ENCODE assay signal across 7 mouse cellular contexts in genomic region chr12:29937308-29937707, GRCm38 (mm10). TPM values are rescaled to one million over a fixed set of nuclear protein-coding genes. Genes with fewer than 3 reads are reported as not detected.
A peak's percentile ranks its signal among the peaks of the same experiment; 100 is the strongest.
DNase-seq lines count a peak whose midpoint lies in the region; ATAC-seq and TF ChIP-seq lines count a peak whose summit lies in the region.

Gene Pxdn (plus strand): TSS chr12:29937608.

- no peaks in the 10 kb centered on the region for H3K36me3 ChIP-seq in thymus, adult 2 months (ENCODE audit: control insufficient read depth, insufficient read depth, low read length)
- no peaks in the 10 kb centered on the region for H3K36me3 ChIP-seq in forebrain, embryonic 15.5 days
- peaks cover 3% of the 10 kb centered on the region; the same call in 1 of the 2 replicates for H3K36me3 ChIP-seq in intestine, embryonic 14.5 days (ENCODE audit: control insufficient read depth, insufficient read depth, low read length)
- no peaks in the 10 kb centered on the region for H3K36me3 ChIP-seq in midbrain, embryonic 13.5 days

- H3K9me3 ChIP-seq in forebrain, embryonic 15.5 days = no peaks in the 10 kb centered on the region
- H3K9me3 ChIP-seq in intestine, embryonic 14.5 days (ENCODE audit: control insufficient read depth, low read length) = no peaks in the 10 kb centered on the region
- H3K9me3 ChIP-seq in midbrain, embryonic 13.5 days = 0 out of 2 replicates have a peak, but pooled peaks cover 2% of the 10 kb centered on the region

- H3K27me3 ChIP-seq in thymus, adult 2 months (ENCODE audit: control insufficient read depth, insufficient read depth, low read length) = no peaks in the 10 kb centered on the region
- no peaks in the 10 kb centered on the region for H3K27me3 ChIP-seq in forebrain, embryonic 15.5 days
- no peaks in the 10 kb centered on the region for H3K27me3 ChIP-seq in intestine, embryonic 14.5 days (replicated peaks; ENCODE audit: control insufficient read depth, insufficient read depth, low read length)
- 0 out of 2 replicates have a peak, but pooled peaks cover 2% of the 10 kb centered on the region for H3K27me3 ChIP-seq in midbrain, embryonic 13.5 days

- H3K4me2 ChIP-seq in forebrain, embryonic 15.5 days (replicated peaks) = peak within 1 kb of the TSS; percentile 51
- peak within 1 kb of the TSS; percentile 74 for H3K4me2 ChIP-seq in intestine, embryonic 14.5 days (ENCODE audit: low read length)
- H3K4me2 ChIP-seq in midbrain, embryonic 13.5 days (replicated peaks) = peak within 1 kb of the TSS; percentile 92

- H3K4me1 ChIP-seq in thymus, adult 2 months (replicated peaks; ENCODE audit: control insufficient read depth, insufficient read depth, low read length) = no peaks in the 10 kb centered on the region
- H3K4me1 ChIP-seq in forebrain, embryonic 15.5 days = peaks cover 33% of the 10 kb centered on the region
- peaks cover 21% of the 10 kb centered on the region for H3K4me1 ChIP-seq in intestine, embryonic 14.5 days (replicated peaks; ENCODE audit: control insufficient read depth, insufficient read depth, low read length)
- peaks cover 35% of the 10 kb centered on the region for H3K4me1 ChIP-seq in midbrain, embryonic 13.5 days (replicated peaks)

- ATAC-seq in forebrain, embryonic 15.5 days (replicated peaks) = no peak
- no peak for ATAC-seq in intestine, embryonic 14.5 days (replicated peaks; ENCODE audit: low FRiP score, low TSS enrichment, low read depth)
- ATAC-seq in midbrain, embryonic 13.5 days = no peak

- no peak for TF ChIP-seq POLR2A in thymus, adult 2 months (IDR thresholded peaks at IDR 0.05; ENCODE audit: control insufficient read depth, extremely low read depth, insufficient read depth, low read length, poor library complexity)

- H3K9ac ChIP-seq in forebrain, embryonic 15.5 days (replicated peaks) = peak within 1 kb of the TSS; percentile 90
- peak within 1 kb of the TSS; percentile 91 for H3K9ac ChIP-seq in intestine, embryonic 14.5 days (ENCODE audit: low read length)
- H3K9ac ChIP-seq in midbrain, embryonic 13.5 days (replicated peaks) = peak within 1 kb of the TSS; percentile 96

- peak within 1 kb of the TSS; percentile 19 for H3K4me3 ChIP-seq in thymus, adult 2 months (ENCODE audit: control insufficient read depth, insufficient read depth, low read length)
- H3K4me3 ChIP-seq in forebrain, embryonic 15.5 days = peak within 1 kb of the TSS; percentile 80
- peak within 1 kb of the TSS; percentile 85 for H3K4me3 ChIP-seq in intestine, embryonic 14.5 days (ENCODE audit: low read depth, low read length)
- peak within 1 kb of the TSS; percentile 87 for H3K4me3 ChIP-seq in midbrain, embryonic 13.5 days (replicated peaks)

- no peak for DNase-seq in thymus, adult 2 months
- DNase-seq in thymus, postnatal 25 days = no peak
- DNase-seq in intestine, embryonic 14.5 days (ENCODE audit: low spot score) = no peak
- DNase-seq in cerebellum, postnatal 36 days = no peak
- DNase-seq in ovary, postnatal 14 days (ENCODE audit: low spot score) = no peak

- 52% methylated on average over 8 of the region's 8 CpGs for WGBS in thymus, adult 2 months
- WGBS in forebrain, embryonic 15.5 days = 27% methylated on average over 8 of the region's 8 CpGs
- 46% methylated on average over 8 of the region's 8 CpGs for WGBS in intestine, embryonic 14.5 days
- WGBS in midbrain, embryonic 13.5 days = 30% methylated on average over 8 of the region's 8 CpGs

- TF ChIP-seq CTCF in thymus, adult 2 months (IDR thresholded peaks at IDR 0.05; ENCODE audit: borderline replicate concordance, control insufficient read depth, extremely low read depth, insufficient read depth, low read length, poor library complexity) = no peak

- no peak within 1 kb of the TSS for H3K27ac ChIP-seq in thymus, adult 2 months (ENCODE audit: control insufficient read depth, insufficient read depth, low read length)
- peak within 1 kb of the TSS; percentile 93 for H3K27ac ChIP-seq in forebrain, embryonic 15.5 days (replicated peaks)
- H3K27ac ChIP-seq in intestine, embryonic 14.5 days (ENCODE audit: low read depth) = peak within 1 kb of the TSS; percentile 94
- H3K27ac ChIP-seq in midbrain, embryonic 13.5 days = peak within 1 kb of the TSS; percentile 91

RNA-seq across cellular contexts. Expression of gene Pxdn, which starts in this region (rescaled TPM):
- 13.0 and 17.2 TPM in 2 replicates for polyA plus RNA-seq in thymus, adult 2 months (2012; rRNA removed)
- 39.7 and 41.9 TPM in 2 replicates for polyA plus RNA-seq in forebrain, embryonic 15.5 days (2015; fragmentation: Nextera tagmentation; extraction: Ambion mirVana)
- 116 and 132 TPM in 2 replicates for polyA plus RNA-seq in intestine, embryonic 14.5 days (2014; fragmentation: Nextera tagmentation; extraction: Ambion mirVana)
- 43.2 and 48.0 TPM in 2 replicates for polyA plus RNA-seq in midbrain, embryonic 13.5 days (2015; fragmentation: Nextera tagmentation; extraction: Ambion mirVana)

Comparison
In these comparisons a context has a peak if more than half of its experiments do, and no peak if none do; other contexts are left out.
1. H3K4me3 ChIP-seq: peak in every context shown above with its lines; median percentile 87 in midbrain, embryonic 13.5 days; 85 in intestine, embryonic 14.5 days; 80 in forebrain, embryonic 15.5 days; 19 in thymus, adult 2 months.